Mouse (Mus musculus): Measurements from ENCODE around the gene Rad17.

GRCm38 (mm10) chr13:100595552-100595885 lies 55.3 kb downstream of the Rad17 start:
- TF ChIP-seq CTCF (IDR thresholded peaks at IDR 0.05; ENCODE audit: control insufficient read depth, insufficient read depth, low read length) (no peak), POLR2A (IDR thresholded peaks at IDR 0.05; ENCODE audit: borderline replicate concordance, control insufficient read depth, low read depth, low read length) (no peak)

Data from bone marrow, adult 2 months (tissue).